Mouse (Mus musculus) hindbrain, embryonic 15.5 days (tissue): Measurements from ENCODE around the gene Slc17a7. TPM values are rescaled to one million over a fixed set of nuclear protein-coding genes. Genes with fewer than 3 reads are reported as not detected.
"Not testable (repeated sequence)": the region's sequence is repeated elsewhere in the genome, so short reads cannot be mapped to it uniquely, and the experiment has no call there.

ENCODE experiments used
- ATAC-seq: fragments of 200-750 bp; cut with Nextera tagmentation; 2 replicates; pipeline ENCODE4 v1.8.0; 2017; ENCODE audit warnings: low read depth, moderate number of reproducible peaks, moderate TSS enrichment; ENCODE audit not compliant: low FRiP score
- H3K27ac ChIP-seq: fragments of 300-500 bp; sonication (generic); replicated peaks from 2 replicates; pipeline ENCODE4 v1.5.1; 2015; ENCODE audit warnings: mild to moderate bottlenecking, inconsistent platforms
- H3K27me3 ChIP-seq: fragments of 300-500 bp; sonication (generic); 2 replicates; pipeline ENCODE4 v1.6.1; 2015; ENCODE audit warnings: control low read depth, inconsistent platforms
- H3K36me3 ChIP-seq: fragments of 300-500 bp; sonication (generic); 2 replicates; pipeline ENCODE4 v1.6.1; 2015; ENCODE audit warnings: control low read depth, inconsistent platforms
- H3K4me1 ChIP-seq: fragments of 300-500 bp; sonication (generic); replicated peaks from 2 replicates; pipeline ENCODE4 v1.6.1; 2015; ENCODE audit warnings: control low read depth, inconsistent platforms
- H3K4me2 ChIP-seq: fragments of 300-500 bp; sonication (generic); 2 replicates; pipeline ENCODE4 v1.6.1; 2015; ENCODE audit warnings: moderate library complexity, mild to moderate bottlenecking, inconsistent platforms
- H3K4me3 ChIP-seq: fragments of 300-500 bp; sonication (generic); 2 replicates; pipeline ENCODE4 v1.5.1; 2015; ENCODE audit warnings: mild to moderate bottlenecking, inconsistent platforms
- H3K9ac ChIP-seq: fragments of 300-500 bp; sonication (generic); 2 replicates; pipeline ENCODE4 v1.6.1; 2015; ENCODE audit warnings: inconsistent platforms
- H3K9me3 ChIP-seq: fragments of 300-500 bp; sonication (generic); 2 replicates; pipeline ENCODE4 v1.6.1; 2016; ENCODE audit warnings: control low read depth, inconsistent platforms
- WGBS: fragments of 180-500 bp; shearing (Covaris S2); methylation state at CpG from one replicate; pipeline ENCODE4 v1.1.7; 2015; 5-methylcytosine and 5-hydroxymethylcytosine counted together
- polyA plus RNA-seq: library from polyadenylated mRNA; unstranded; fragments of >200 nt; fragmentation: Nextera tagmentation; extraction: Ambion mirVana; gene quantifications from 2 replicates; pipeline ENCODE4 v1.2.1, GENCODE M21; 2015

Slc17a7 gene
- polyA plus RNA-seq, 1 experiment from 2014 or later, result 1.5 TPM

- H3K27ac ChIP-seq, result peak overlapping the region; percentile 84; the same call in 1 of the 2 replicates
- 66% methylated on average over 5 of the region's 5 CpGs for WGBS
- 0 out of 2 replicates have a peak overlapping the region, but pooled peaks have one; percentile 80 for H3K4me2 ChIP-seq
- not testable (repeated sequence) for ATAC-seq, H3K9ac ChIP-seq, H3K27me3 ChIP-seq, H3K9me3 ChIP-seq, H3K4me3 ChIP-seq
- peaks cover 64% of the 10 kb centered on the region for H3K4me1 ChIP-seq
- H3K36me3 ChIP-seq, result peaks cover 51% of the 10 kb centered on the region
These were observed 38.1 kb upstream of the Slc17a7 start for GRCm38 (mm10) chr7:45125649-45126048.

- Histone ChIP-seq H3K4me3 (peak overlapping the region; percentile 70), H3K4me2 (peak overlapping the region; percentile 79; the same call in 1 of the 2 replicates), H3K4me1 (peaks cover 62% of the 10 kb centered on the region), H3K36me3 (peaks cover 44% of the 10 kb centered on the region), H3K27me3 (no peaks in the 10 kb centered on the region), H3K9ac (peak overlapping the region; percentile 91; the same call in 1 of the 2 replicates), H3K9me3 (no peaks in the 10 kb centered on the region), H3K27ac (peak overlapping the region; percentile 84)
- ATAC-seq, result no peak
- WGBS, result 80% methylated on average over 17 of the region's 17 CpGs
These were observed 37.5 kb upstream of the Slc17a7 start for GRCm38 (mm10) chr7:45126147-45126843.

GRCm38 (mm10) chr7:45126844-45127699, 36.7 kb upstream of the Slc17a7 start:
- Histone ChIP-seq H3K36me3 (peaks cover 37% of the 10 kb centered on the region), H3K27ac (peak overlapping the region; percentile 84), H3K9me3 (no peaks in the 10 kb centered on the region), H3K4me2 (peak overlapping the region; percentile 79), H3K4me3 (peak overlapping the region; percentile 70), H3K9ac (peak overlapping the region; percentile 91), H3K4me1 (peaks cover 54% of the 10 kb centered on the region), H3K27me3 (no peaks in the 10 kb centered on the region)
- WGBS, result 49% methylated on average over 21 of the region's 21 CpGs
- no peak for ATAC-seq

GRCm38 (mm10) chr7:45127700-45128224, 36.0 kb upstream of the Slc17a7 start:
- Histone ChIP-seq H3K36me3 (peaks cover 30% of the 10 kb centered on the region), H3K9ac (peak overlapping the region; percentile 91), H3K4me3 (peak overlapping the region; percentile 70), H3K27me3 (no peaks in the 10 kb centered on the region), H3K9me3 (no peaks in the 10 kb centered on the region), H3K4me2 (peak overlapping the region; percentile 79), H3K4me1 (peaks cover 48% of the 10 kb centered on the region), H3K27ac (peak overlapping the region; percentile 84)
- WGBS, result under 1% methylated on average over 6 of the region's 6 CpGs
- no peak for ATAC-seq

- H3K4me3 ChIP-seq, result peak within 1 kb of the TSS; percentile 70
- peaks cover 40% of the 10 kb centered on the region for H3K4me1 ChIP-seq
- H3K36me3 ChIP-seq, result peaks cover 25% of the 10 kb centered on the region
- peak within 1 kb of the TSS; percentile 94 for H3K27ac ChIP-seq
- peak within 1 kb of the TSS; percentile 79 for H3K4me2 ChIP-seq
- H3K9ac ChIP-seq, result peak within 1 kb of the TSS; percentile 91
- ATAC-seq, result peak; percentile 95
- under 1% methylated on average over 48 of the region's 48 CpGs for WGBS
- H3K9me3 ChIP-seq, result no peaks in the 10 kb centered on the region
- H3K27me3 ChIP-seq, result no peaks in the 10 kb centered on the region
These were observed 35.0 kb upstream of the Slc17a7 start, which contains the start of gene Rpl13a for GRCm38 (mm10) chr7:45128624-45129246. TSS of gene Rpl13a (minus strand) at chr7:45128761.

- Histone ChIP-seq H3K4me3 (peak overlapping the region; percentile 70), H3K9ac (peak overlapping the region; percentile 51), H3K4me1 (peaks cover 40% of the 10 kb centered on the region), H3K4me2 (peak overlapping the region; percentile 70), H3K36me3 (peaks cover 25% of the 10 kb centered on the region), H3K27ac (peak overlapping the region; percentile 94), H3K27me3 (0 out of 2 replicates have a peak, but pooled peaks cover under 1% of the 10 kb centered on the region), H3K9me3 (no peaks in the 10 kb centered on the region)
- no peak for ATAC-seq
- WGBS, result under 1% methylated on average over 17 of the region's 17 CpGs
These were observed 34.4 kb upstream of the Slc17a7 start for GRCm38 (mm10) chr7:45129318-45129717.

GRCm38 (mm10) chr7:45129776-45130512, 33.8 kb upstream of the Slc17a7 start:
- WGBS, result 46% methylated on average over 15 of the region's 15 CpGs
- peak overlapping the region; percentile 70 for H3K4me2 ChIP-seq
- H3K9ac ChIP-seq, result peak overlapping the region; percentile 51; the same call in 1 of the 2 replicates

GRCm38 (mm10) chr7:45131850-45132249, 31.9 kb upstream of the Slc17a7 start:
- no peak for ATAC-seq
- H3K9me3 ChIP-seq, result no peaks in the 10 kb centered on the region
- H3K36me3 ChIP-seq, result peaks cover 6% of the 10 kb centered on the region
- H3K4me3 ChIP-seq, result no peak overlapping the region
- no peak overlapping the region for H3K4me2 ChIP-seq
- H3K27me3 ChIP-seq, result 0 out of 2 replicates have a peak, but pooled peaks cover 4% of the 10 kb centered on the region
- whole genome bisulfite sequencing, result 82% methylated on average over 11 of the region's 11 CpGs
- no peak overlapping the region for H3K27ac ChIP-seq
- H3K4me1 ChIP-seq, result peaks cover 28% of the 10 kb centered on the region
- H3K9ac ChIP-seq, result no peak overlapping the region

More at GRCm38 (mm10) chr7:45129776-45130512, 33.8 kb upstream of the Slc17a7 start:
- Histone ChIP-seq H3K4me1 (peaks cover 35% of the 10 kb centered on the region), H3K4me3 (peak overlapping the region; percentile 70), H3K36me3 (peaks cover 25% of the 10 kb centered on the region), H3K27ac (peak overlapping the region; percentile 94), H3K27me3 (0 out of 2 replicates have a peak, but pooled peaks cover 4% of the 10 kb centered on the region), H3K9me3 (no peaks in the 10 kb centered on the region)
- ATAC-seq, result no peak

- 75% methylated on average over 8 of the region's 8 CpGs for WGBS
- Histone ChIP-seq H3K9me3 (no peaks in the 10 kb centered on the region), H3K27ac (no peak overlapping the region), H3K27me3 (peaks cover 9% of the 10 kb centered on the region; the same call in 1 of the 2 replicates), H3K4me3 (no peak overlapping the region), H3K4me2 (no peak overlapping the region), H3K9ac (no peak overlapping the region), H3K36me3 (no peaks in the 10 kb centered on the region), H3K4me1 (peaks cover 18% of the 10 kb centered on the region)
- no peak for ATAC-seq
These were observed 30.1 kb upstream of the Slc17a7 start for GRCm38 (mm10) chr7:45133446-45134159.

- Histone ChIP-seq H3K4me3 (no peak overlapping the region), H3K4me2 (no peak overlapping the region), H3K27me3 (peaks cover 9% of the 10 kb centered on the region; the same call in 1 of the 2 replicates), H3K4me1 (peaks cover 12% of the 10 kb centered on the region), H3K9me3 (no peaks in the 10 kb centered on the region), H3K36me3 (no peaks in the 10 kb centered on the region), H3K9ac (no peak overlapping the region), H3K27ac (no peak overlapping the region)
- WGBS, result 12% methylated on average over 12 of the region's 12 CpGs
- no peak for ATAC-seq
These were observed 29.2 kb upstream of the Slc17a7 start for GRCm38 (mm10) chr7:45134544-45135026.
